Mouse (Mus musculus): ENCODE data around the gene Hinfp. TPM values are rescaled to one million over a fixed set of nuclear protein-coding genes. Genes with fewer than 3 reads are reported as not detected.

Gene Hinfp
- total RNA-seq, 2 experiments from 2014 or later: 6.3 to 6.8 TPM

DNA sequence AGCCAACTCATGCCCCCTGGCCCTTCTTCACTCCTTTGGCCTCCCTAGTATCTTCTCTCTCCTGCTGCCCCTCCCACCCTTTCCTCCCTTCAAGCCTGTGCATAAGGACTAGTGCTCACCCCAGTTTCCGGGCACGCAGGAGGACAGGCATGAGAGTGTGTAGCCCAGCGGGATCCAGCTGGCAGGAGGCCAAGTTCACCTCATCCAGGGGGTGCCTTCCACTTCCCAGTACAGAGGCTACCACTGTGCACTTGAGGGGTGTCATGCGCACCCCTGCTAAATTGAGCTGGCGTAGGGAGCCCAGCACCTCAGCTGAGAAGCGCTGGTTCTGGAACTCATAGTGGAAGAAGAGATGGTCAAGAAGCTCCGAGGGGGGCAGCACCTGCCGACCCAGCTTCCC is 49.3 kb downstream of the Hinfp start:
- Histone ChIP-seq H3K27ac (no peak overlapping the region), H3K4me3 (no peak overlapping the region)
- intact Hi-C loops (cut with DNase I): no loop called here
- DNase-seq: no peak
- no peak for TF ChIP-seq CTCF (IDR thresholded peaks at IDR 0.05)

DNA sequence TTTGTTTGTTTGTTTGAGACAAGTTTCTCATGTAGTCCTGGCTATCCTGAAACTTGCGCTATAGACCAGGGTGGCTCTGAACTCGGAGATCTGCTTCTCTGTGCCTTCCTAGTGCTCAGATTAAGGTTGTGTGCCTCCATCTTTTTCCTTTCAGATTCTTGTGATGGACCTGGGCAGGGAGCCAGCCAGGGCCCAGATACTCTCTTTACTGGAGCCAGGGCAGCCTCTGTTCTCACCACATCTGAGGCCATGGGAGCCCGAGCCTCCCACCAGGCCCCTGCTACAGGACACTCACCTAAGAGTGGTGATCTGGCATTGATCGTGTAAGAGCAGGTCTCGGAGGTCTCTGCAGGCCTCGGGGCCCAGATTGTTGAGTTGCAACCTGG is 50.3 kb downstream of the Hinfp start:
- Histone ChIP-seq H3K4me3 (no peak overlapping the region), H3K27ac (no peak overlapping the region)
- TF ChIP-seq CTCF (IDR thresholded peaks at IDR 0.05): no peak
- no peak for DNase-seq
- intact Hi-C loops (cut with DNase I): no loop called here

DNA sequence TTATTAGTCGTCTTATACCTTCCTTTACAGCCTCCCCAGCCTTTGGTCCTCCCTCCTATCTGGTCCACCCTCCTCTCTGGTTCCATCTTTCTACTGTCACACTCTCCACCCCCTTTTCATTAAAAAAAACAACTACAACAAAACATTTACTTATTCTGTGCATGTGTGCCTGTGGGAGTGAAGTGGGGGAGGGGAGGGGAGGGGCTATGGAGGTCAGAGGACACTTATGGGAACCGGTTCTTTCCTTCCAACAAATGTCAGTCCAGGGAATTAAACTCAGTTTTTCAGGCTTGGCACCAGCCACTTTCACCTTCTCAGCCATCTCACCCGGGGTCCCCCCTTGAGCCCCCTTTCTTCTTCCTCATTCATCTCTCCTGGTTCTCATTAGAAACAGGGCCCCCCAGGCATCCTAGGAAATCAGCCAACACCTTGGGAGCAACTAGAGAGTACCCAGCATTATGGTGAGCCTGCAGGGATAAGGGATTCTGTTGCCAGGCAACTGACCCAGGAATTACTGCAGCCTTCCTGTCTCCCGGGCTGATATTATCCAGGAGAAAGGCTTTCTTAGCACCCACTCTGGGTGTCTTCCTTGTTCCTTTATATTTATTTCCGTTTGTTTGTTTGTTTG is 50.8 kb downstream of the Hinfp start:
- Histone ChIP-seq H3K4me3 (no peak overlapping the region), H3K27ac (no peak overlapping the region)
- TF ChIP-seq CTCF (IDR thresholded peaks at IDR 0.05): no peak
- DNase-seq: no peak
- intact Hi-C loops (cut with DNase I): no loop called here

DNA sequence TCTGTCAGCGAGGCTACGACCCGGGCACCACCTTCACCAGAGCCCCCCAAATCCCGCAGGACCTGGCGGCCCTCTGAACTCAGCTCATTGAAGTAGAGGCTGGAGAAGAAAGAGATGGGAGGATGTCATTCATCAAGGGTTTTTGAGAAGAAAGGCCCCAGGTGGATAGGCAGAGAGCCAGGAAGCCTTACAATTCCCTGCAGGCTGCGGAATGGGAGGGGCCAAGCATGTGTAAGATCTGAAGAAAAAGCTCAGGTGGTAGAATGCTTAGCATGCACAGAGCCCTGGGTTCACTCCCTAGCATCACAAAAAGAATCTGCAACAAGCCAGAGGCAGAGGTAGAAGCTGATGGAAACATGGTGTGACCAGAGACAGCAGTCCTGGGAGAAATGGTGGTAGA is 52.0 kb downstream of the Hinfp start:
- intact Hi-C loops (cut with DNase I): no loop called here
- no peak overlapping the region for H3K27ac ChIP-seq
- H3K4me3 ChIP-seq: no peak overlapping the region
- no peak for DNase-seq
- no peak for TF ChIP-seq CTCF (IDR thresholded peaks at IDR 0.05)

DNA sequence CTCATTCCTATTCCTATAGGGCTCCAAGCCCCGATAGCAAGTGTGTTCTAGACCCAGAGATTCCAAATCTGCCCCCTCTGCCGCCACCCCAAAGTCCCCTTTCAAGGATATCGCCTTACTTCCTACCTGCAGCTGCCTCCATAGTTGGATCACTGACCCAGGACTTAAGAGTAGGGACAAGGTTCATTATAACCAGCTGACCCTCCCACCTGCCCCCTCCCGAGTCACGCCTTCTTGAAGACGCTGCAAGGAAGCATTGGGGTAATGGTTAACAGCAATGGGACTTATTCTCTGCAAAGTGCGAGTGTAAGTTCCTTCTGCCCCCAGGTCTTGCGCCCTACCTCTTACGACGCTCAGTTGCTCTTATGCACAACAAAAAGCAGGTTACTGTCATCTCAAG is 54.2 kb downstream of the Hinfp start, which contains the start of gene Pdzd3:
Gene Pdzd3 (minus strand): TSS at position 158 of the 400 bp plus-strand sequence.
- DNase-seq: no peak
- intact Hi-C loops (cut with DNase I): no loop called here
- TF ChIP-seq CTCF (IDR thresholded peaks at IDR 0.05): no peak
- Histone ChIP-seq H3K27ac (no peak within 1 kb of the TSS), H3K4me3 (no peak within 1 kb of the TSS)

DNA sequence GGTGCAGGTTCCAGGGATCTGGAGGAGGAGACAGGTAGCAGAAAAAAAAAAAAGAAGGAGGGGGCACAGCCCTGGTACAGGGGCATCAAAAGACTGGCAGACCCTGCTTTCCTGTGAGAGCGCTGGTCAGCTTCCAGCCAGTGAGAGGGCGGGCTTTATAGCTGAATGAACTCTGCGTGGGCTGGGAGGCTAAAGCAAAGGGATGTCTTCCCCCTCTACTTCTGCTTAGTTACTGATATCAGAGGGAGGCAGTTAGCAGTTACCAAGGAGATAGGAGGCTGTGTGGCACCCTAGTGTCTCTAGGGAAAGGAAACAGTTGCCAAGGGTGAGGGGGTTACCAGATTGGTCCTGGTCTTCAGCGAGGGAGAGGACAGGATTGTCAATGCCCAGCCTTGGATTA is 55.0 kb downstream of the Hinfp start:
- no peak for TF ChIP-seq CTCF (IDR thresholded peaks at IDR 0.05)
- no peak overlapping the region for H3K27ac ChIP-seq
- intact Hi-C loops (cut with DNase I): no loop called here
- H3K4me3 ChIP-seq: no peak overlapping the region
- DNase-seq: no peak

DNA sequence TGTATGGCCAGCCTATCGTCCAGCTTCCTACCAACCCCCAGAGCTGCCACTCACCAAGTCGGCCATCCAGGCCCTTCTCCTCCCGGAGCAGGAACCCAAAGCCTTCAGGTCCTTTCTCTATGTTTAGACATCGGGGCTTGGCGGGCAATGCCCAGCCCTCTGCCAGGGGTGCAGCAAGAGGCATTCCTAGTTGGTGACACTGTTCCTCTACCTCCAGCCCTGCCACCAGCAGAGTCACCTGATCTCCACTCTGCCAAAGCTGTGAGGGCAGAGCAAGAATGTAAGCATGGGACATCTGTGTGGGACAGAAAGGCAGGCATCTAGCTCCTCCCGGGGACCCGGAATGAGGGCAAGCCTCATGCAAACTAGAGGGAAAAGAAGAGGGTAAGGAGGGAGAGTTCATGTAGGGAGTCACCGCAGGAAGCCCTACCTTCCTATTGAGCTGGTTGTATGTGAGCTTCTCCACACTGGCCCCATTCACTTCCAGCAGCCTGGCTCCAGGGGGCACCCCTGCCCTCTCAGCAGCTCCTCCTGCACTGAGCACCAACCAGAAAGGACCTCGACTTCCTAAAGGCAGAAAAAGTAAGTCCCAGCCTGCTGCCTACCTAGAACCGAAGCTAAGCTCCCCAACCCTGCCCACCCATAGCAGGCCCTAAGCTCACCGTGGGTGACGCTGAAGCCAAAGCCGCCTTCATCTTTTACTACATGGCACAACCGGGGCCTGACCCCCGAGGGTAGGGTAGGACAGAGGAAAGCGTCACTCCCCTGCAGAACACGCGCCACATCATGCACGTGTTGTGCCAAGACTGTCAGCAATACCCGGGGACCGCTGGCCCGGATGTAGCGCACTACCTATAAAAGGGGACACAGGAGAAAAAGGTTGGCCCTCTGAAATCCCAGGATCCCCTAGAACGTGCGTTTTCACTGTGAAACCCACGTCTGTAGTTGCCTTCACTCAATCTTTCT is 56.0 kb downstream of the Hinfp start:
- intact Hi-C loops (cut with DNase I): loop anchor here (5.0 kb wide), 2 partner anchors 122 to 143 kb away; no protein-coding TSS in a partner anchor
- peak; percentile 76 for TF ChIP-seq CTCF (IDR thresholded peaks at IDR 0.05)
- Histone ChIP-seq H3K27ac (peak overlapping the region; percentile 83), H3K4me3 (peak overlapping the region; percentile 37)
- DNase-seq: peak; percentile 83

DNA sequence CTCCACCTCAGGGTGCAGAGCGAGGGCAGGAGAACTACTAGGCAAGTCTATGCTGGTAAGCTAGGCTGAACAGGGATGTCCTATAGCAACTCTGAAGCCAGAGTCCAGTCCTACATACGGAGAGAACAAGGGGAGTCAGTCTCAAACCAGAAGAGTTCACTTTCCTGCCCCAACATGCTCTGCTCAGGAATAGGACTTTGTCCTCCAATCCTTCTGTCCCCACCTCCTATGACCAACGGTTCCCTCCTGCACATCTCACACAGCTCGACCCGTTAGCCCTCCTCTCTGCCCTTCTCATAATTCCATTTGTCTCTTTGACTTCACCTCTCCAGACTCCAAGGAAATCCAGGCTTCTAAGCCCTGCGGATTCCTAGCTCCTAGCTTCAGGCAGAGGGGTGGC is 57.6 kb downstream of the Hinfp start:
- no peak for TF ChIP-seq CTCF (IDR thresholded peaks at IDR 0.05)
- H3K27ac ChIP-seq: no peak overlapping the region
- H3K4me3 ChIP-seq: no peak overlapping the region
- DNase-seq: no peak
- intact Hi-C loops (cut with DNase I): loop anchor here (5.0 kb wide), 2 partner anchors 121 to 144 kb away; no protein-coding TSS in a partner anchor

DNA sequence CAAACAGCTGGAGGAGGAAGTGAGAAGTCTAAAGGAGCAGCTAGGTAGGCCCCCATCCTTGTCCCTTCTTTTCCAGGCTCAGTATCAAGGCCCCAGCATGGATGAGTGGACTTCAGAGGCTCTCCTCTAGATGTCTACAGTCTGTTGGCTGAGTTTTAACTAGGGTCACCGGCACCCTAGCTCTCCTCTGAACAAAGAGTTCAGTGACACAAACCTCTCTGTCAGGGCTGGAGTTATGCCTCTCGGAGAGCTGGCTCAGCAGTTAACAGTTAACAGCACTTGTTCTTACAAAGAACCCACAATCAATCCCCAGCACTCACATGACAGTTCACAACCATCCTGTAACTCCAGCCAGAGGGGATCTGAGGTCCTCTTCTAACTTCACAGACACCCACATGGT is 61.9 kb downstream of the Hinfp start:
- no peak for TF ChIP-seq CTCF (IDR thresholded peaks at IDR 0.05)
- no peak overlapping the region for H3K4me3 ChIP-seq
- H3K27ac ChIP-seq: no peak overlapping the region
- intact Hi-C loops (cut with DNase I): no loop called here
- DNase-seq: no peak

Small RNA genes within 50 kb of the gene (microRNA-seq; reads per million reads assigned to microRNA genes)
- not detected for gene Gm44335

Other genes with a start within 250 kb of the Hinfp start
- gene Usp2, start 238.7 kb downstream of the Hinfp start, total RNA-seq (2021): 100 to 1,000 TPM; 223 to 228 TPM
- gene Mfrp, start 203.9 kb downstream of the Hinfp start, total RNA-seq (2021): not detected
- 1 to 10 TPM; 2.5 to 7.6 TPM for gene C1qtnf5, start 198.4 kb downstream of the Hinfp start, total RNA-seq (2021)
- gene Gm49380, start 192.2 kb downstream of the Hinfp start, total RNA-seq (2021): 1 to 10 TPM in 1 of 2 experiments, under 1 TPM in 1; 0.71 to 1.4 TPM
- 1 to 10 TPM; 3.0 to 3.1 TPM for gene Rnf26, start 192.2 kb downstream of the Hinfp start, total RNA-seq (2021)
- gene Mcam, start 171.2 kb downstream of the Hinfp start, total RNA-seq (2021): 10 to 100 TPM; 17.5 to 24.4 TPM
- 10 to 100 TPM in 1 of 2 experiments, 1 to 10 TPM in 1; 7.5 to 13.4 TPM for gene Cbl, start 71.6 kb downstream of the Hinfp start, total RNA-seq (2021)
- not detected for gene Ccdc153, start 65.0 kb downstream of the Hinfp start, total RNA-seq (2021)
- gene Pdzd3, start 54.2 kb downstream of the Hinfp start, total RNA-seq (2021): 1 to 10 TPM in 1 of 2 experiments, under 1 TPM in 1; 0.97 to 1.6 TPM
- 10 to 100 TPM; 19.2 to 20.8 TPM for gene Nlrx1, start 37.1 kb downstream of the Hinfp start, total RNA-seq (2021)
- gene Abcg4, start 17.1 kb downstream of the Hinfp start, total RNA-seq (2021): under 1 TPM; 0.28 to 0.97 TPM
- gene C2cd2l, start 14.6 kb upstream of the Hinfp start, total RNA-seq (2021): 10 to 100 TPM; 14.9 to 17.8 TPM
- 10 to 100 TPM; 12.3 to 14.1 TPM for gene Dpagt1, start 20.3 kb upstream of the Hinfp start, total RNA-seq (2021)
- 1 to 10 TPM; 8.4 to 8.7 TPM for gene H2afx, start 29.0 kb upstream of the Hinfp start, total RNA-seq (2021)
- 10 to 100 TPM; 21.9 to 29.1 TPM for gene Hmbs, start 38.6 kb upstream of the Hinfp start, total RNA-seq (2021)
- gene Vps11, start 56.0 kb upstream of the Hinfp start, total RNA-seq (2021): 10 to 100 TPM; 16.6 to 19.5 TPM
- 10 to 100 TPM; 24.2 to 33.6 TPM for gene Hyou1, start 73.8 kb upstream of the Hinfp start, total RNA-seq (2021)
- gene Slc37a4, start 91.2 kb upstream of the Hinfp start, total RNA-seq (2021): 100 to 1,000 TPM in 1 of 2 experiments, 10 to 100 TPM in 1; 90.6 to 129 TPM
- gene Rps25, start 101.5 kb upstream of the Hinfp start, total RNA-seq (2021): 100 to 1,000 TPM; 740 to 827 TPM
- 10 to 100 TPM; 15.4 to 21.5 TPM for gene Trappc4, start 101.9 kb upstream of the Hinfp start, total RNA-seq (2021)
- gene Ccdc84, start 112.9 kb upstream of the Hinfp start, total RNA-seq (2021): 1 to 10 TPM; 5.0 to 5.7 TPM
- not detected for gene Foxr1, start 135.5 kb upstream of the Hinfp start, total RNA-seq (2021)
- under 1 TPM; 0.22 to 0.23 TPM for gene Upk2, start 149.3 kb upstream of the Hinfp start, total RNA-seq (2021)
- gene Bcl9l, start 177.2 kb upstream of the Hinfp start, total RNA-seq (2021): 10 to 100 TPM; 38.3 to 43.6 TPM

Data from gastrocnemius, adult 2 months (tissue).